Mouse (Mus musculus): ENCODE measurements around the gene 4921524J17Rik. TPM values are rescaled to one million over a fixed set of nuclear protein-coding genes. Genes with fewer than 3 reads are reported as not detected.

Gene 4921524J17Rik
- polyA plus RNA-seq, 1 experiment from 2014 or later = 33.2 TPM

DNA sequence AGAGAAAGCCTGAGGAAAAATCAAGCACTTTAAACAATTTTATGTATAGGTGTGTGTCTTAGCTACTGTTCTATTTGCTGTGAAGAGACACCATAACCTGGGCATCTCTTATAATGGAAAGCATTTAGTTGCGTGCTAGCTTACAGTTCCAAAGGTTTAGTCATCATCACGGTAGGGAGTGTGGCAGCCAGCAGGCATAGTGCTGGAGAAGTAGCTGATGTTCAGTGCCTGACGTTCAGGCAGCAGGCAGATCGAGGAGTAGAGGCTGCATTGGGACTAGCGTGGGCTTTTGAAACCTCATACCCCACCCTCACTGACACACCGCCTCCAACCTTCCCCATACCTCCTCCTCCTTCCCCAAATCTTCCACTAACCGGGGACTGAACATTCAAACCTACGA is 38.1 kb upstream of the 4921524J17Rik start:
- WGBS = 83% methylated on average over 8 of the region's 8 CpGs
- Histone ChIP-seq H3K36me3 (ENCODE audit: control insufficient read depth, insufficient read depth, low read length) (no peaks in the 10 kb centered on the region), H3K4me1 (ENCODE audit: control insufficient read depth, insufficient read depth, low read length) (no peaks in the 10 kb centered on the region), H3K9me3 (ENCODE audit: control insufficient read depth, low read length) (no peaks in the 10 kb centered on the region), H3K4me3 (ENCODE audit: low read length) (no peak overlapping the region), H3K9ac (ENCODE audit: low read depth, low read length) (no peak overlapping the region), H3K4me2 (ENCODE audit: low read depth, low read length) (no peak overlapping the region), H3K27me3 (replicated peaks; ENCODE audit: control insufficient read depth, insufficient read depth, low read length) (no peaks in the 10 kb centered on the region), H3K27ac (ENCODE audit: low read length) (no peak overlapping the region)
- ATAC-seq = no peak

DNA sequence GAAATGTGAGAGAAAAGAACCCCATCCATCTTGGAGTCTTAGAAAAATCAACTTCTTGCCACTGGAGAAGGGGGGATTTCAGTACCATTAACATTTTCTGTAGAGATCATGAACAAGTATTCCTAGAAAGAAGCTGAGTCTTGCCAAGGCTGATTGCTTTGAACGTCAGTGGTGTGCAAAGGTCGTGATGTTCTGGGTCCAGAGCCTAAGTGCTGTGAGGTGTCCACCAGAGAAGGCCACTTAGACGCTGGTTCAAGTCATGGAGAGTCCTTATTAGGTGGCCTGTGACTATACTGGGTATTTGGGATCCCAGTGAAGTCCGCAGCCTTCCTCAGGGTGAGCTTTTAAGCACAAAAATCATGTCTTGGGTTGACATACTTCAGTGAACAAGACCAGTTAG is 33.4 kb upstream of the 4921524J17Rik start:
- H3K4me2 ChIP-seq (ENCODE audit: low read depth, low read length) = no peak overlapping the region
- H3K4me3 ChIP-seq (ENCODE audit: low read length) = no peak overlapping the region
- H3K36me3 ChIP-seq (ENCODE audit: control insufficient read depth, insufficient read depth, low read length) = no peaks in the 10 kb centered on the region
- no peak for ATAC-seq
- H3K27me3 ChIP-seq (replicated peaks; ENCODE audit: control insufficient read depth, insufficient read depth, low read length) = no peaks in the 10 kb centered on the region
- H3K9ac ChIP-seq (ENCODE audit: low read depth, low read length) = no peak overlapping the region
- no peaks in the 10 kb centered on the region for H3K9me3 ChIP-seq (ENCODE audit: control insufficient read depth, low read length)
- 89% methylated on average over 4 of the region's 4 CpGs for WGBS
- H3K27ac ChIP-seq (ENCODE audit: low read length) = no peak overlapping the region
- no peaks in the 10 kb centered on the region for H3K4me1 ChIP-seq (ENCODE audit: control insufficient read depth, insufficient read depth, low read length)

DNA sequence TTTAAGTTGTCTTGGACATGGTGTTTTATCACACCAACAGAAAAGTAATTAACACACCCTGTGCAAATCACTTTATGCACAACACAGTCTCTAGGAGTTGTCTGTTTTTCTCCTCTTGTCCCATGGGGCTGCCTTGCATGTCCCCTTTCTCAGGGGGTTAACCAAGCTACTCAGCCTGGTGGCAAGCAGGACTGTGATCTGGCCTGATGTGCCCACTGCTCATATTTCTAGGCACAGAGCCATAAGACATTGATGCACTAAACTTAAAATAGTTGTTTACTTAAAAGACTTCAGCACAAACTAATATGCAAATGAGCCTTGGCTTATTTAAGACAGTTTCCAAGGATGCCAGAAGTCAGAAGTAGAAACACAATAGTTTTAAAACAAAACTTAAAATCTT is 31.7 kb upstream of the 4921524J17Rik start:
- H3K4me2 ChIP-seq (ENCODE audit: low read depth, low read length) = no peak overlapping the region
- no peaks in the 10 kb centered on the region for H3K36me3 ChIP-seq (ENCODE audit: control insufficient read depth, insufficient read depth, low read length)
- no peaks in the 10 kb centered on the region for H3K4me1 ChIP-seq (ENCODE audit: control insufficient read depth, insufficient read depth, low read length)
- no peaks in the 10 kb centered on the region for H3K9me3 ChIP-seq (ENCODE audit: control insufficient read depth, low read length)
- no peak for ATAC-seq
- no peaks in the 10 kb centered on the region for H3K27me3 ChIP-seq (replicated peaks; ENCODE audit: control insufficient read depth, insufficient read depth, low read length)
- H3K4me3 ChIP-seq (ENCODE audit: low read length) = no peak overlapping the region
- no peak overlapping the region for H3K27ac ChIP-seq (ENCODE audit: low read length)
- H3K9ac ChIP-seq (ENCODE audit: low read depth, low read length) = no peak overlapping the region

DNA sequence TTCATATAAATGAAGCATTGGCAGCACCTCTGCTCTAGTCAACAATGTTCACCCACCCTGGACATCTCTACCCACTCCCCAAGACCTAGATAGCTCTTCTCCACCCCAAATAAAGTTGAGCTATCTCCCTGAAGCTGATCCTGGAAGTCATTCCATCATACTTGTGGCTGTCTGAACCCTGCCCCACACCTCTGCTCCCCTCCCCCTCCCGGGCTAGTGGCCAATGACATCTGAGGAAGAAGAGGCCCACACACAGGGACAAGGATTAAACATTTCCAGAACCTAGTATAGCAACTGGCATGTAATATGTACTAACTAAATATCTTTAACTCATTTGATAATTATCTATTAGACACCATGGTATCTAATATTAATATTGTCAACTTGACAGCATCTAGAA is 29.8 kb upstream of the 4921524J17Rik start:
- Histone ChIP-seq H3K27me3 (replicated peaks; ENCODE audit: control insufficient read depth, insufficient read depth, low read length) (no peaks in the 10 kb centered on the region), H3K36me3 (ENCODE audit: control insufficient read depth, insufficient read depth, low read length) (no peaks in the 10 kb centered on the region), H3K4me3 (ENCODE audit: low read length) (no peak overlapping the region), H3K9me3 (ENCODE audit: control insufficient read depth, low read length) (no peaks in the 10 kb centered on the region), H3K4me1 (ENCODE audit: control insufficient read depth, insufficient read depth, low read length) (no peaks in the 10 kb centered on the region), H3K27ac (ENCODE audit: low read length) (no peak overlapping the region), H3K9ac (ENCODE audit: low read depth, low read length) (no peak overlapping the region), H3K4me2 (ENCODE audit: low read depth, low read length) (no peak overlapping the region)
- ATAC-seq = no peak
- WGBS = 68% methylated on average over 1 of the region's 1 CpGs

DNA sequence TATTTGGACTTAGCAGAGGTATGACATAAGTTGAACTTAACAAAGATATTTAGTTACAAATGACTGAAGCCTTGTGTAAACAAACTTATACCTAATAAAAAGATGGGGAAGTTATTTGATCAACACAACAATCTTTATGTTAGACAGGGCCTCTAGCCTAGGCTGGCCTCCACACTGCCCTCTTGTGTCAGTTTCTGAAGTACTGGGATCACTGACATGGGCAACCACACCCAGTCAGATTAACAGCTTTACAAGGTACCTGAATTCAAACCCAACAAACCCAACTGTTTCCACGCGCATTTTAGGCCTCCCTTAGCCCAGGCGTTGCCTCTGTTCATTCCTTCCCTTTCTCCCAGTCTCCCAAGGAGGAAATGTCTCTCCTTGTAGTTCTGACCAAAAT is 28.7 kb upstream of the 4921524J17Rik start:
- H3K4me3 ChIP-seq (ENCODE audit: low read length) = no peak overlapping the region
- H3K4me2 ChIP-seq (ENCODE audit: low read depth, low read length) = no peak overlapping the region
- no peak overlapping the region for H3K9ac ChIP-seq (ENCODE audit: low read depth, low read length)
- no peaks in the 10 kb centered on the region for H3K9me3 ChIP-seq (ENCODE audit: control insufficient read depth, low read length)
- H3K27ac ChIP-seq (ENCODE audit: low read length) = no peak overlapping the region
- 83% methylated on average over 3 of the region's 3 CpGs for WGBS
- ATAC-seq = no peak
- no peaks in the 10 kb centered on the region for H3K36me3 ChIP-seq (ENCODE audit: control insufficient read depth, insufficient read depth, low read length)
- H3K4me1 ChIP-seq (ENCODE audit: control insufficient read depth, insufficient read depth, low read length) = no peaks in the 10 kb centered on the region
- H3K27me3 ChIP-seq (replicated peaks; ENCODE audit: control insufficient read depth, insufficient read depth, low read length) = no peaks in the 10 kb centered on the region

DNA sequence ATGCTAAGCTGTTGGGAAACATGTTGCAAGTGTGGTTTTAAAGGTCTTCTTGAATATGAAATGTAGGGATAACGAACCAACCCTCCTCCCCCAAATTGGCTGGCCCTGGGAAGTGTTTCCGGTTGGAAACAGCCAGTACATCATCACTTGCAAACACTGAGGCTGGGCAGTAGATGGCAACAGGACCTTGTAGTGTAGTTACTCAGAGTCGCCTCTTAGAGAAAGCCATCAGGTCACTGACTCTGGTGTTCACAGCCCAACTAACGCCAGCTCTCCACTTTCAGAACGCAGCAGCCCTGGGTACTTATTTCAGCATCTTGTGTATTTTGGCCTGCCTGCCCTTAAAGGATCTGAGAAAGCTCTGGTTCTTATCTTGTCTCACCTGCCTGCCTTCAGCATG is 28.2 kb upstream of the 4921524J17Rik start:
- WGBS = 37% methylated on average over 5 of the region's 5 CpGs
- Histone ChIP-seq H3K9ac (ENCODE audit: low read depth, low read length) (no peak overlapping the region), H3K36me3 (ENCODE audit: control insufficient read depth, insufficient read depth, low read length) (no peaks in the 10 kb centered on the region), H3K27me3 (replicated peaks; ENCODE audit: control insufficient read depth, insufficient read depth, low read length) (no peaks in the 10 kb centered on the region), H3K4me1 (ENCODE audit: control insufficient read depth, insufficient read depth, low read length) (no peaks in the 10 kb centered on the region), H3K9me3 (ENCODE audit: control insufficient read depth, low read length) (no peaks in the 10 kb centered on the region), H3K4me2 (ENCODE audit: low read depth, low read length) (no peak overlapping the region), H3K4me3 (ENCODE audit: low read length) (no peak overlapping the region), H3K27ac (ENCODE audit: low read length) (no peak overlapping the region)
- no peak for ATAC-seq

DNA sequence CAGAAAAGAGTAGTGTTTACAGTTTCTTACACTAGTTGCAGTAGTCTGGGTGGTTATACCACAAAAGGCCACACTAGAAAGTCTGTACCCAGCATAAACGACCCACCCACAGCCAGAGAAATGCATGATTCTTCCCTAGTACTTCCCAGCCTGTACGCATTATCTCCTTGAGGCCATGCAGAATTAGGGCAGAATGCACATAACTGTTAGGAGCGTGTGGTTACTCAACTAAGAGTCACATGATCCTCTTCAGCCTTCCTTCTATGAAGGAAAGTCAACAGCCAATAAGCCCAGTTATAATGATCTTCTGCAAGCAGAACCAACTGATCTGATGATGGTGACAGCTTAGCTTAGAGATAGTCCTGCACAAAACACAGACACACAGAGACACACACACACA is 26.9 kb upstream of the 4921524J17Rik start:
- H3K9ac ChIP-seq (ENCODE audit: low read depth, low read length) = no peak overlapping the region
- no peaks in the 10 kb centered on the region for H3K27me3 ChIP-seq (replicated peaks; ENCODE audit: control insufficient read depth, insufficient read depth, low read length)
- ATAC-seq = no peak
- no peak overlapping the region for H3K27ac ChIP-seq (ENCODE audit: low read length)
- H3K9me3 ChIP-seq (ENCODE audit: control insufficient read depth, low read length) = no peaks in the 10 kb centered on the region
- WGBS = 70% methylated on average over 3 of the region's 3 CpGs
- no peaks in the 10 kb centered on the region for H3K36me3 ChIP-seq (ENCODE audit: control insufficient read depth, insufficient read depth, low read length)
- no peak overlapping the region for H3K4me3 ChIP-seq (ENCODE audit: low read length)
- H3K4me2 ChIP-seq (ENCODE audit: low read depth, low read length) = no peak overlapping the region
- H3K4me1 ChIP-seq (ENCODE audit: control insufficient read depth, insufficient read depth, low read length) = no peaks in the 10 kb centered on the region

DNA sequence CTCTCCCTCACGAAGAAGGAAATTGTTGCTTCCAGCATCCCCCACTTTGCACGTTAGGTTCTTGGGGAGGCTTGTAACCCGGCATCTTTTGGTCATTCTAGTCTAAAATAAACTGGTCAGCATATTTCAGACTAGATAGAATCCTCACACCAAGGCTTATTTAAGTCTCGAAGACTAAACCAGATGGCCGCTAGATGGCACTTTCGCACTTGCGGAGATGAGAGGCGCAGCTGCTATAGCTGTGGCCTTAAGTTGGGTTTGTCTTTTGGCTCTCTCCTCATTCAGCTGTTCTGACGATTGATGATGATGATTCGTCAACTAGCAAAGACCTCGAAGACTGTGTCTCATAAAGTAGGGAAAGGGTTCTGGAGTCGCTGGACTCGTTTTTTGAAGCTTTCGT is 23.9 kb upstream of the 4921524J17Rik start:
- no peak overlapping the region for H3K4me2 ChIP-seq (ENCODE audit: low read depth, low read length)
- no peaks in the 10 kb centered on the region for H3K9me3 ChIP-seq (ENCODE audit: control insufficient read depth, low read length)
- no peaks in the 10 kb centered on the region for H3K27me3 ChIP-seq (replicated peaks; ENCODE audit: control insufficient read depth, insufficient read depth, low read length)
- peak; percentile 65; the same call in 1 of the 2 replicates for ATAC-seq
- 10% methylated on average over 14 of the region's 14 CpGs for WGBS
- H3K9ac ChIP-seq (ENCODE audit: low read depth, low read length) = no peak overlapping the region
- H3K36me3 ChIP-seq (ENCODE audit: control insufficient read depth, insufficient read depth, low read length) = no peaks in the 10 kb centered on the region
- H3K27ac ChIP-seq (ENCODE audit: low read length) = no peak overlapping the region
- H3K4me1 ChIP-seq (ENCODE audit: control insufficient read depth, insufficient read depth, low read length) = peaks cover 4% of the 10 kb centered on the region; the same call in 1 of the 2 replicates
- no peak overlapping the region for H3K4me3 ChIP-seq (ENCODE audit: low read length)

DNA sequence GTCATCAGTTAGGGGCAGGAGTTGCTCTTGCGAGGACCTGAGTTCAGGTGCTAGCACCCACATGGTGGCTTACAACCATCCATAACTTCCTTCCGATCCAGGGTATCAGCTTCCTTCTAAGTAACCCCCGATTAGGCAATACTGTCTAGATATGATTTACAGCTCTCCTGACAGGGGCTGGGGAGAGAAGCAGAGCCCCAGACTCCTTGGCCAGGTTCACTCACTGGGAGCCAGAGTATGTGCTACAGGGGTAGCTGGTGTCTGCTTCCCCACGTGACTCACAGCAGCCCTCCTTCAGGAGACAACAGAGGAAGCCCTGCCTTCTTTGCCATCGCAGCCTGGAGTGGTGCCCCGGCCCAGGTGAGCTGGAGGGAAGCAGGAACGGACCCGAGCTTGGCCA is 22.1 kb upstream of the 4921524J17Rik start:
- H3K27me3 ChIP-seq (replicated peaks; ENCODE audit: control insufficient read depth, insufficient read depth, low read length) = no peaks in the 10 kb centered on the region
- WGBS = 56% methylated on average over 8 of the region's 8 CpGs
- H3K36me3 ChIP-seq (ENCODE audit: control insufficient read depth, insufficient read depth, low read length) = no peaks in the 10 kb centered on the region
- no peak overlapping the region for H3K27ac ChIP-seq (ENCODE audit: low read length)
- H3K4me2 ChIP-seq (ENCODE audit: low read depth, low read length) = no peak overlapping the region
- ATAC-seq = no peak
- H3K4me3 ChIP-seq (ENCODE audit: low read length) = no peak overlapping the region
- no peaks in the 10 kb centered on the region for H3K9me3 ChIP-seq (ENCODE audit: control insufficient read depth, low read length)
- H3K4me1 ChIP-seq (ENCODE audit: control insufficient read depth, insufficient read depth, low read length) = peaks cover 4% of the 10 kb centered on the region; the same call in 1 of the 2 replicates
- H3K9ac ChIP-seq (ENCODE audit: low read depth, low read length) = no peak overlapping the region

DNA sequence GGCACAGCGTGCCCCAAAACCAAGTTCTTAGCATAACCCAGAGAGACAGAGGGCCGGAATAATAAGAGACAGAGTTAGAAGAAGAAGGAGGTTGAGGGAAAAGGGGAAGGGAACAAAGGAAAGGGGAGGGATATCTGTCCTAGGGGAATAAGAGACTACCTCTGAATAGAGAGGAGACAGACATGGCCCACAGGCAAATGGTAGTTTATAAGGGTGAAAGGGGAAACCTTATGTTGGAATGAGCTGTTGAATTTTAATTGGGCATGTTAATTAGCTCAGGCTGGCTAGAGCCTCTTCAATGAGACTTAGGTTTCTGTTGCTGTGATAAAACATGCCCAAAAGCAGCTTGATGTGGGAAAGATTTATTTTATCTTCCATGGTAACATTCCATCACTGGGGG is 20.6 kb upstream of the 4921524J17Rik start:
- WGBS = 91% methylated on average over 2 of the region's 2 CpGs

More for the DNA sequence above, 20.6 kb upstream of the 4921524J17Rik start:
- H3K4me2 ChIP-seq (ENCODE audit: low read depth, low read length) = no peak overlapping the region
- peaks cover 4% of the 10 kb centered on the region; the same call in 1 of the 2 replicates for H3K4me1 ChIP-seq (ENCODE audit: control insufficient read depth, insufficient read depth, low read length)
- H3K27me3 ChIP-seq (replicated peaks; ENCODE audit: control insufficient read depth, insufficient read depth, low read length) = no peaks in the 10 kb centered on the region
- no peak overlapping the region for H3K27ac ChIP-seq (ENCODE audit: low read length)
- H3K4me3 ChIP-seq (ENCODE audit: low read length) = no peak overlapping the region
- no peaks in the 10 kb centered on the region for H3K9me3 ChIP-seq (ENCODE audit: control insufficient read depth, low read length)
- no peaks in the 10 kb centered on the region for H3K36me3 ChIP-seq (ENCODE audit: control insufficient read depth, insufficient read depth, low read length)
- no peak for ATAC-seq
- H3K9ac ChIP-seq (ENCODE audit: low read depth, low read length) = no peak overlapping the region

Data from intestine, embryonic 16.5 days (tissue).